Mouse (Mus musculus) forebrain, embryonic 14.5 days (tissue): ENCODE results near the gene Bckdha. TPM values are rescaled to one million over a fixed set of nuclear protein-coding genes. Genes with fewer than 3 reads are reported as not detected.

Experiments used
- ATAC-seq: fragments of 200-750 bp; cut with Nextera tagmentation; 2 replicates; pipeline ENCODE4 v1.8.0; 2017; ENCODE audit warnings: mild to moderate bottlenecking, moderate library complexity
- DNase-seq: peaks from one replicate; pipeline ENCODE4 v3.0.0-alpha.2; 2015; ENCODE audit warnings: low spot score
- H3K27ac ChIP-seq: fragments of 300-500 bp; sonication (generic); 2 replicates; pipeline ENCODE4 v1.5.1; 2014; ENCODE audit warnings: low read depth, mild to moderate bottlenecking, control low read depth, low read length, moderate library complexity
- H3K27me3 ChIP-seq: fragments of 300-500 bp; sonication (generic); replicated peaks from 2 replicates; pipeline ENCODE4 v1.6.1; 2014; ENCODE audit warnings: low read length, control low read depth, mixed read lengths; ENCODE audit not compliant: control insufficient read depth, insufficient read depth
- H3K36me3 ChIP-seq: fragments of 300-500 bp; sonication (generic); 2 replicates; pipeline ENCODE4 v1.6.1; 2014; ENCODE audit warnings: low read length, control low read depth; ENCODE audit not compliant: control insufficient read depth, insufficient read depth
- H3K4me1 ChIP-seq: fragments of 300-500 bp; sonication (generic); 2 replicates; pipeline ENCODE4 v1.6.1; 2014; ENCODE audit warnings: antibody characterized with exemption, low read length, control low read depth; ENCODE audit not compliant: control insufficient read depth, insufficient read depth
- H3K4me2 ChIP-seq: fragments of 300-500 bp; sonication (generic); 2 replicates; pipeline ENCODE4 v1.6.1; 2014; ENCODE audit warnings: mild to moderate bottlenecking, control low read depth, low read length
- H3K4me3 ChIP-seq: fragments of 300-500 bp; sonication (generic); 2 replicates; pipeline ENCODE4 v1.5.1; 2014; ENCODE audit warnings: low read depth, low read length, control low read depth
- H3K9ac ChIP-seq: fragments of 300-500 bp; sonication (generic); 2 replicates; pipeline ENCODE4 v1.6.1; 2014; ENCODE audit warnings: mild to moderate bottlenecking, low read length, control low read depth, moderate library complexity
- H3K9me3 ChIP-seq: fragments of 300-500 bp; sonication (generic); replicated peaks from 2 replicates; pipeline ENCODE4 v1.6.1; 2016; ENCODE audit warnings: low read length, control low read depth, mixed read lengths; ENCODE audit not compliant: control insufficient read depth
- WGBS: fragments of 180-500 bp; shearing (Covaris S2); extraction: QIAGEN DNeasy Blood & Tissue Kit; methylation state at CpG from one replicate; pipeline ENCODE4 v1.1.7; 2014; 5-methylcytosine and 5-hydroxymethylcytosine counted together
- polyA plus RNA-seq: library from polyadenylated mRNA; unstranded; fragments of >200 nt; fragmentation: Nextera tagmentation; extraction: Ambion mirVana; gene quantifications from 2 replicates; pipeline ENCODE4 v1.2.1, GENCODE M21; 2014

Bckdha gene
- polyA plus RNA-seq, 1 experiment from 2014 or later, result 69.7 TPM

DNA sequence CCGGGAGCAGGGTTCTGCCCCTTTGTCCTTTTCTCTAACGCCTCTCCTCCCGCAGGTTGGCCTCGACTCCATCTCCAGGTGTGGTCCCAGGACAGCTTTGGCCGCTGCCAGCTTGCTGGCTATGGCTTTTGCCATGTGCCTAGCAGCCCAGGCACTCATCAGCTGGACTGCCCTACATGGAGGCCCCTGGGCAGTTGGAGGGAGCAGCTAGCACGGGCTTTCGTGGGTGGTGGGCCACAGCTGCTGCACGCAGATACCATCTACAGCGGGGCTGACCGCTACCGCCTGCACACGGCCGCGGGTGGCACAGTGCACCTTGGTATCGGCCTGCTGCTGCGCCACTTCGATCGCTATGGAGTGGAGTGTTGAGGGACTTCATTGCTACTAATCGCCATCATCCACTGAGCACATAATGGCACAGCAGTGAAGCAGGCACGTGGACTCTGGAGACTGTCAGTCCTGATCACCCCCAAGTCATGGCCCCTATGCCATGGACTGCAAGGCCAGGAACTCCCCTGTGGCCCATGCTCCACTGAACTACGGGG lies 27.2 kb upstream of the Bckdha start:
- no peak overlapping the region for H3K27ac ChIP-seq

GRCm38 (mm10) chr7:25684659-25685058 lies 25.9 kb upstream of the Bckdha start:
- 89% methylated on average over 6 of the region's 6 CpGs for WGBS
- Histone ChIP-seq H3K4me2 (no peak overlapping the region), H3K27ac (no peak overlapping the region), H3K36me3 (0 out of 2 replicates have a peak, but pooled peaks cover 3% of the 10 kb centered on the region), H3K4me3 (no peak overlapping the region), H3K4me1 (peaks cover 20% of the 10 kb centered on the region), H3K27me3 (peaks cover 40% of the 10 kb centered on the region), H3K9me3 (no peaks in the 10 kb centered on the region), H3K9ac (no peak overlapping the region)
- ATAC-seq, result no peak
- no peak for DNase-seq

More for the DNA sequence above, 27.2 kb upstream of the Bckdha start:
- H3K9me3 ChIP-seq, result no peaks in the 10 kb centered on the region
- 70% methylated on average over 21 of the region's 21 CpGs for WGBS
- H3K36me3 ChIP-seq, result 0 out of 2 replicates have a peak, but pooled peaks cover 3% of the 10 kb centered on the region
- H3K4me2 ChIP-seq, result no peak overlapping the region
- DNase-seq, result no peak
- ATAC-seq, result no peak
- no peak overlapping the region for H3K4me3 ChIP-seq
- peaks cover 20% of the 10 kb centered on the region for H3K4me1 ChIP-seq
- H3K27me3 ChIP-seq, result peaks cover 52% of the 10 kb centered on the region
- no peak overlapping the region for H3K9ac ChIP-seq

GRCm38 (mm10) chr7:25683474-25684180 lies 24.8 kb upstream of the Bckdha start:
- DNase-seq, result no peak
- Histone ChIP-seq H3K36me3 (0 out of 2 replicates have a peak, but pooled peaks cover 3% of the 10 kb centered on the region), H3K9me3 (no peaks in the 10 kb centered on the region), H3K4me2 (no peak overlapping the region), H3K27ac (no peak overlapping the region), H3K9ac (no peak overlapping the region), H3K27me3 (peaks cover 31% of the 10 kb centered on the region), H3K4me3 (no peak overlapping the region), H3K4me1 (peaks cover 13% of the 10 kb centered on the region)
- no peak for ATAC-seq
- 77% methylated on average over 7 of the region's 7 CpGs for WGBS

DNA sequence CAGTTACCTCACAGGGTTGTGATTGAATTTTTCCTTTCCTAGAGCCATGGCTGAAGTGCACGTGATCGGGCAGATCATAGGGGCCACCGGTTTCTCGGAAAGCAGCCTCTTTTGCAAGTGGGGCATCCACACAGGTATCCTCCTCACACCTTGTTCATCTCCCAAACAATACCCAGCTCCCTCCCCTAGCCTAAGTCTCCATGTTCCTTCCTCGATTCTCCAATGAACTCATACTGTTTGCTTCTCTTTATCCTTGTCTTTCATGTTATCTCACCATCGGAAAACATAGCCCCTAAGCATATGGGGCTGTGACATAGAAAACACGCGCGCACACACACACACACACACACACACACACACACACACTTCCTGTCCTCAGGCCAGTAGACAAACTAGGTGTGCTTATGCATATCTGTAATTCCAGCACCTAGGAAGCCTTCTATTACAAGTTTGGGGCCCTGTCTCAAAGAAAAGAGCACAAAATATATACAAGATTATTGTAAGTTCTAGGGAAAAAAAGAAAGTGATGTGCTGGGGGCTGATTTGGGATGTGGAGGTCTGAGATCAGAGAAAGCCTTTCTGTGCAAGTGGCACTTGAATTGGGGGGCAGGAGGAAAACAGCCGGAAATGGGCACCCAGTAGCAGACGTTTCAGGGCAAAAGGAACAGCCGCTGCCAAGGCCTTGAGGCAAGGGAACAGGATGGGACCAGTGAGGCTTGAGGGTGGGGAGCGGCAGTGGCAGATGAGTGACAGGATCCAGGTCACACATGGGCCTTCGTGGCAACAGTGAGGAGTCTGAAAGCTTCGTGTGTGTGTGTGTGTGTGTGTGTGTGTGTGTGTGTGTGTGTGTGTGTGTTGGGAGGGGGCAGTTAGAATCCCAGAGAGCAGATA lies 22.8 kb upstream of the Bckdha start:
- DNase-seq, result no peak
- no peak overlapping the region for H3K27ac ChIP-seq
- H3K4me3 ChIP-seq, result peak overlapping the region; percentile 53
- no peaks in the 10 kb centered on the region for H3K9me3 ChIP-seq
- H3K4me2 ChIP-seq, result peak overlapping the region; percentile 57
- no peak for ATAC-seq
- peaks cover 11% of the 10 kb centered on the region for H3K27me3 ChIP-seq
- WGBS, result 66% methylated on average over 15 of the region's 15 CpGs
- H3K4me1 ChIP-seq, result peaks cover 3% of the 10 kb centered on the region; the same call in 1 of the 2 replicates
- H3K36me3 ChIP-seq, result 0 out of 2 replicates have a peak, but pooled peaks cover 3% of the 10 kb centered on the region
- peak overlapping the region; percentile 14; the same call in 1 of the 2 replicates for H3K9ac ChIP-seq

GRCm38 (mm10) chr7:25680514-25681258 lies 21.9 kb upstream of the Bckdha start, which contains the start of gene B9d2:
Gene B9d2 (plus strand): TSS chr7:25680780.
- Histone ChIP-seq H3K27ac (peak within 1 kb of the TSS; percentile 95), H3K36me3 (0 out of 2 replicates have a peak, but pooled peaks cover 3% of the 10 kb centered on the region), H3K4me2 (peak within 1 kb of the TSS; percentile 57), H3K4me3 (peak within 1 kb of the TSS; percentile 53), H3K9ac (peak within 1 kb of the TSS; percentile 56), H3K9me3 (no peaks in the 10 kb centered on the region), H3K27me3 (peaks cover 2% of the 10 kb centered on the region; the same call in 1 of the 2 replicates), H3K4me1 (peaks cover 3% of the 10 kb centered on the region; the same call in 1 of the 2 replicates)
- DNase-seq, result peak; percentile 96
- ATAC-seq, result peak; percentile 92
- under 1% methylated on average over 46 of the region's 46 CpGs for WGBS

GRCm38 (mm10) chr7:25679971-25680370 lies 21.2 kb upstream of the Bckdha start:
- peaks cover 6% of the 10 kb centered on the region for H3K27me3 ChIP-seq
- H3K9ac ChIP-seq, result peak overlapping the region; percentile 56
- no peak for ATAC-seq
- H3K4me3 ChIP-seq, result peak overlapping the region; percentile 53; the same call in 1 of the 2 replicates
- H3K36me3 ChIP-seq, result 0 out of 2 replicates have a peak, but pooled peaks cover 3% of the 10 kb centered on the region
- no peaks in the 10 kb centered on the region for H3K9me3 ChIP-seq
- WGBS, result 17% methylated on average over 6 of the region's 6 CpGs
- peak; percentile 10 for DNase-seq
- H3K4me2 ChIP-seq, result peak overlapping the region; percentile 57
- H3K4me1 ChIP-seq, result peaks cover 5% of the 10 kb centered on the region; the same call in 1 of the 2 replicates
- H3K27ac ChIP-seq, result no peak overlapping the region; the same call in 1 of the 2 replicates

DNA sequence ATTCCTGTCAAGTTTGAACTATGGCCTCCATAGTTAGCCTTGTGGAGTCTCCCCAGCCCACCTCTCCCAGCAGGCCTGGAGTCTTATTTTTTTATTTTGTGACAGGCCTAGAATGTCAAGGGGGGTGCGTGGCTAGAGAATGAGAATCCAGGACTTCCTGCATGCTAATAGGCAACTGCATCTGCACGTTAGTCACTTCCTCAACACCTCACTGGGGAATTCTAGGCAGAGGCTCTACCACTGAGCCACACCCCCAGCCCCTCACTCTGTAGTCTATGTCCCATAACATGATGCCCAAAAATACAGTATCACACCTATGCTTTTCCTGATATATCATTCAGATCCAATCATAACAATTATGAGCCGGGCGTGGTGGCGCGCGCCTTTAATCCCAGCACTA lies 18.2 kb upstream of the Bckdha start:
- DNase-seq, result no peak
- ATAC-seq, result no peak
- no peak overlapping the region for H3K4me2 ChIP-seq

More for the DNA sequence above, 18.2 kb upstream of the Bckdha start:
- H3K4me3 ChIP-seq, result no peak overlapping the region
- H3K36me3 ChIP-seq, result no peaks in the 10 kb centered on the region
- peak overlapping the region; percentile 84 for H3K27ac ChIP-seq
- WGBS, result 86% methylated on average over 7 of the region's 7 CpGs
- H3K4me1 ChIP-seq, result peaks cover 11% of the 10 kb centered on the region; the same call in 1 of the 2 replicates
- H3K9ac ChIP-seq, result no peak overlapping the region; the same call in 1 of the 2 replicates
- H3K27me3 ChIP-seq, result peaks cover 20% of the 10 kb centered on the region
- H3K9me3 ChIP-seq, result no peaks in the 10 kb centered on the region
